Mouse (Mus musculus): Measurements from ENCODE around the gene Clk1. TPM values are rescaled to one million over a fixed set of nuclear protein-coding genes. Genes with fewer than 3 reads are reported as not detected.
A peak's percentile ranks its signal among the peaks of the same experiment; 100 is the strongest.

Gene Clk1
- polyA plus RNA-seq, 1 experiment, result 0.98 TPM

- TF ChIP-seq GATA1 (IDR thresholded peaks at IDR 0.05; ENCODE audit: borderline replicate concordance, low read length), result no peak
- no peak for TF ChIP-seq FLI1 (IDR thresholded peaks at IDR 0.05; ENCODE audit: low read length)
- H3K9me3 ChIP-seq, result no peaks in the 10 kb centered on the region
- H3K4me1 ChIP-seq, result peaks cover 82% of the 10 kb centered on the region
- H3K36me3 ChIP-seq (replicated peaks; ENCODE audit: low read length), result peaks cover 65% of the 10 kb centered on the region
- H3K4me3 ChIP-seq (replicated peaks), result peak overlapping the region; percentile 97
- H3K27me3 ChIP-seq (replicated peaks), result no peaks in the 10 kb centered on the region
Observed at GRCm38 (mm10) chr1:58445861-58446260, 22.0 kb upstream of the Clk1 start.

- H3K36me3 ChIP-seq (replicated peaks; ENCODE audit: low read length), result peaks cover 65% of the 10 kb centered on the region
- H3K27me3 ChIP-seq (replicated peaks), result no peaks in the 10 kb centered on the region
- H3K9me3 ChIP-seq, result no peaks in the 10 kb centered on the region
- TF ChIP-seq GATA1 (IDR thresholded peaks at IDR 0.05; ENCODE audit: borderline replicate concordance, low read length) (no peak), FLI1 (IDR thresholded peaks at IDR 0.05; ENCODE audit: low read length) (no peak)
- H3K4me1 ChIP-seq, result peaks cover 78% of the 10 kb centered on the region
- peak within 1 kb of the TSS; percentile 97 for H3K4me3 ChIP-seq (replicated peaks)
Observed at GRCm38 (mm10) chr1:58445143-58445722, 21.4 kb upstream of the Clk1 start, which contains the start of the genes Nif3l1 and Ppil3. Gene Nif3l1, plus strand, starts transcription at chr1:58445151. Gene Ppil3, minus strand, starts transcription at chr1:58445486.

GRCm38 (mm10) chr1:58444691-58445090, 20.8 kb upstream of the Clk1 start:
- Histone ChIP-seq H3K4me1 (peaks cover 78% of the 10 kb centered on the region), H3K36me3 (replicated peaks; ENCODE audit: low read length) (peaks cover 66% of the 10 kb centered on the region)

GRCm38 (mm10) chr1:58424551-58424950, 685 bp upstream of the Clk1 start:
- Histone ChIP-seq H3K4me1 (peaks cover 30% of the 10 kb centered on the region), H3K4me3 (replicated peaks) (no peak overlapping the region), H3K9me3 (no peaks in the 10 kb centered on the region), H3K36me3 (replicated peaks; ENCODE audit: low read length) (peaks cover 56% of the 10 kb centered on the region), H3K27me3 (replicated peaks) (no peaks in the 10 kb centered on the region)
- no peak for TF ChIP-seq GATA1 (IDR thresholded peaks at IDR 0.05; ENCODE audit: borderline replicate concordance, low read length)
- TF ChIP-seq FLI1 (IDR thresholded peaks at IDR 0.05; ENCODE audit: low read length), result no peak

More at GRCm38 (mm10) chr1:58444691-58445090, 20.8 kb upstream of the Clk1 start:
- no peak for TF ChIP-seq FLI1 (IDR thresholded peaks at IDR 0.05; ENCODE audit: low read length)
- TF ChIP-seq GATA1 (IDR thresholded peaks at IDR 0.05; ENCODE audit: borderline replicate concordance, low read length), result no peak
- H3K4me3 ChIP-seq (replicated peaks), result peak overlapping the region; percentile 97
- no peaks in the 10 kb centered on the region for H3K27me3 ChIP-seq (replicated peaks)
- no peaks in the 10 kb centered on the region for H3K9me3 ChIP-seq

GRCm38 (mm10) chr1:58422879-58423278, 987 bp downstream of the Clk1 start:
- peaks cover 59% of the 10 kb centered on the region for H3K36me3 ChIP-seq (replicated peaks; ENCODE audit: low read length)
- H3K4me1 ChIP-seq, result peaks cover 31% of the 10 kb centered on the region
- peak overlapping the region; percentile 96 for H3K4me3 ChIP-seq (replicated peaks)
- H3K9me3 ChIP-seq, result no peaks in the 10 kb centered on the region
- TF ChIP-seq GATA1 (IDR thresholded peaks at IDR 0.05; ENCODE audit: borderline replicate concordance, low read length), result no peak
- TF ChIP-seq FLI1 (IDR thresholded peaks at IDR 0.05; ENCODE audit: low read length), result no peak
- H3K27me3 ChIP-seq (replicated peaks), result no peaks in the 10 kb centered on the region

- Histone ChIP-seq H3K4me3 (replicated peaks) (peak overlapping the region; percentile 76), H3K36me3 (replicated peaks; ENCODE audit: low read length) (peaks cover 66% of the 10 kb centered on the region), H3K4me1 (peaks cover 31% of the 10 kb centered on the region), H3K9me3 (no peaks in the 10 kb centered on the region), H3K27me3 (replicated peaks) (no peaks in the 10 kb centered on the region)
- TF ChIP-seq FLI1 (IDR thresholded peaks at IDR 0.05; ENCODE audit: low read length), result no peak
- no peak for TF ChIP-seq GATA1 (IDR thresholded peaks at IDR 0.05; ENCODE audit: borderline replicate concordance, low read length)
Observed at GRCm38 (mm10) chr1:58420961-58421360, 2.9 kb downstream of the Clk1 start.

GRCm38 (mm10) chr1:58420032-58420431, 3.8 kb downstream of the Clk1 start:
- TF ChIP-seq FLI1 (IDR thresholded peaks at IDR 0.05; ENCODE audit: low read length) (no peak), GATA1 (IDR thresholded peaks at IDR 0.05; ENCODE audit: borderline replicate concordance, low read length) (no peak)
- Histone ChIP-seq H3K4me3 (replicated peaks) (no peak overlapping the region), H3K4me1 (peaks cover 31% of the 10 kb centered on the region), H3K27me3 (replicated peaks) (no peaks in the 10 kb centered on the region), H3K9me3 (no peaks in the 10 kb centered on the region), H3K36me3 (replicated peaks; ENCODE audit: low read length) (peaks cover 72% of the 10 kb centered on the region)

- TF ChIP-seq GATA1 (IDR thresholded peaks at IDR 0.05; ENCODE audit: borderline replicate concordance, low read length) (no peak), FLI1 (IDR thresholded peaks at IDR 0.05; ENCODE audit: low read length) (no peak)
- Histone ChIP-seq H3K9me3 (no peaks in the 10 kb centered on the region), H3K4me1 (peaks cover 14% of the 10 kb centered on the region), H3K4me3 (replicated peaks) (no peak overlapping the region), H3K36me3 (replicated peaks; ENCODE audit: low read length) (peaks cover 98% of the 10 kb centered on the region), H3K27me3 (replicated peaks) (no peaks in the 10 kb centered on the region)
Observed at GRCm38 (mm10) chr1:58416048-58416447, 7.8 kb downstream of the Clk1 start.

GRCm38 (mm10) chr1:58415442-58415841, 8.4 kb downstream of the Clk1 start:
- TF ChIP-seq GATA1 (IDR thresholded peaks at IDR 0.05; ENCODE audit: borderline replicate concordance, low read length) (no peak), FLI1 (IDR thresholded peaks at IDR 0.05; ENCODE audit: low read length) (no peak)
- H3K27me3 ChIP-seq (replicated peaks), result no peaks in the 10 kb centered on the region
- H3K9me3 ChIP-seq, result no peaks in the 10 kb centered on the region
- peaks cover 98% of the 10 kb centered on the region for H3K36me3 ChIP-seq (replicated peaks; ENCODE audit: low read length)
- no peak overlapping the region for H3K4me3 ChIP-seq (replicated peaks)
- H3K4me1 ChIP-seq, result peaks cover 14% of the 10 kb centered on the region

- Histone ChIP-seq H3K27me3 (replicated peaks) (no peaks in the 10 kb centered on the region), H3K9me3 (no peaks in the 10 kb centered on the region), H3K4me3 (replicated peaks) (no peak overlapping the region), H3K36me3 (replicated peaks; ENCODE audit: low read length) (peaks cover 94% of the 10 kb centered on the region), H3K4me1 (0 out of 2 replicates have a peak, but pooled peaks cover 3% of the 10 kb centered on the region)
- TF ChIP-seq GATA1 (IDR thresholded peaks at IDR 0.05; ENCODE audit: borderline replicate concordance, low read length) (no peak), FLI1 (IDR thresholded peaks at IDR 0.05; ENCODE audit: low read length) (no peak)
Observed at GRCm38 (mm10) chr1:58410776-58411175, 13.1 kb downstream of the Clk1 start.
